Mouse (Mus musculus) layer of hippocampus, adult 6 months (tissue): Measurements from ENCODE around the gene Trank1. TPM values are rescaled to one million over a fixed set of nuclear protein-coding genes. Genes with fewer than 3 reads are reported as not detected.

Experiments used
- long read RNA-seq, 2 experiments: library from polyadenylated mRNA; unstranded; transcript quantifications; one replicate each; pipeline ENCODE4 v2.0.0; 2019 to 2020
- polyA plus RNA-seq: library from polyadenylated mRNA; unstranded; fragments of <200 nt; fragmentation: Nextera tagmentation; gene quantifications from 2 replicates; pipeline ENCODE4 v1.2.3, GENCODE M21; 2021

Gene Trank1
- polyA plus RNA-seq, result 7.8 and 13.6 TPM in 2 replicates
- long read RNA-seq, experiment 1, partial matches to known transcripts, result 10 of 12 reads
- long read RNA-seq, experiment 1, other reads (novel, unspliced or antisense), result 2 of 12 reads
- long read RNA-seq, experiment 2, partial matches to known transcripts, result 48 of 52 reads
- long read RNA-seq, experiment 2, other reads (novel, unspliced or antisense), result 4 of 52 reads

GRCm38 (mm10) chr9:111311031-111311842, at the start of gene Trank1:
Trank1 (plus strand) TSS chr9:111311739.

GRCm38 (mm10) chr9:111271434-111272160, 39.9 kb upstream of the Trank1 start, which contains the start of the genes Mlh1 and Epm2aip1:
Mlh1 (minus strand) TSS chr9:111271791.
Epm2aip1 (plus strand) TSS chr9:111271929.

GRCm38 (mm10) chr9:111438904-111439835, 127.6 kb downstream of the Trank1 start, which contains the start of gene Dclk3:
Dclk3 (plus strand) TSS chr9:111439081.

Other genes starting within 250 kb of the Trank1 start
- gene Lrrfip2, start 194.1 kb upstream of the Trank1 start, polyA plus RNA-seq, result 25.2 and 26.5 TPM in 2 replicates
- 4.8 and 6.1 TPM in 2 replicates for gene Mlh1, start 39.9 kb upstream of the Trank1 start, polyA plus RNA-seq
- gene Epm2aip1, start 39.8 kb upstream of the Trank1 start, polyA plus RNA-seq, result 18.4 and 23.5 TPM in 2 replicates
- 6.6 and 7.3 TPM in 2 replicates for gene Dclk3, start 127.3 kb downstream of the Trank1 start, polyA plus RNA-seq